Mouse (Mus musculus): ENCODE measurements around the gene Ccdc63. TPM values are rescaled to one million over a fixed set of nuclear protein-coding genes. Genes with fewer than 3 reads are reported as not detected.
A peak's percentile ranks its signal among the peaks of the same experiment; 100 is the strongest.
"Not testable (repeated sequence)": the region's sequence is repeated elsewhere in the genome, so short reads cannot be mapped to it uniquely, and the experiment has no call there.

Gene Ccdc63
- polyA plus RNA-seq (2016; fragmentation: Nextera tagmentation; extraction: Ambion mirVana), result not detected in 2 replicates

DNA sequence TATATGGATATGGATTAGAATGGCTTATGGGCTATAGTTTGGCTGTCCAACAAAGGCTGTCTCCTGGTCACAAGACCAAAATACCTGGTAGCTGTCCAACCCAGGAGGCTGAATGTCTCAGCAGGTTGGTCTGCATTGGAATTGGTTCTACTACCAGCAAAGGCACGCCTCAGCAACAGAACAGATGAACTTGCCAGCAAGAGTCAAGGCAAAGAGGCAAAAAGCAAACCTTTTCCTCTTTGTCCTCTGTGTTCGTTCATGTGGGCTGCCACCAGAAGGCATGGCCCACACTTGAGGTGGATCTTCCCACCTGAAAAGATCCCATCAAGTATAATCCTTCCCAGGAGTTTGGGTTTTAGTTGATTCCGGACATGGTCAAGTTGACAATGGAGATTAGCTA is at the start of gene Ccdc63:
Ccdc63 (minus strand) TSS at position 101 of the 400 bp plus-strand sequence.
- Histone ChIP-seq H3K36me3 (no peaks in the 10 kb centered on the region), H3K9me3 (no peaks in the 10 kb centered on the region), H3K4me3 (no peak within 1 kb of the TSS), H3K4me2 (replicated peaks) (no peak within 1 kb of the TSS), H3K4me1 (no peaks in the 10 kb centered on the region), H3K27ac (replicated peaks) (no peak within 1 kb of the TSS), H3K9ac (replicated peaks) (no peak within 1 kb of the TSS), H3K27me3 (no peaks in the 10 kb centered on the region; the same call in 1 of the 2 replicates)
- 86% methylated on average over 3 of the region's 3 CpGs for WGBS
- ATAC-seq (ENCODE audit: low FRiP score, low read depth), result no peak

DNA sequence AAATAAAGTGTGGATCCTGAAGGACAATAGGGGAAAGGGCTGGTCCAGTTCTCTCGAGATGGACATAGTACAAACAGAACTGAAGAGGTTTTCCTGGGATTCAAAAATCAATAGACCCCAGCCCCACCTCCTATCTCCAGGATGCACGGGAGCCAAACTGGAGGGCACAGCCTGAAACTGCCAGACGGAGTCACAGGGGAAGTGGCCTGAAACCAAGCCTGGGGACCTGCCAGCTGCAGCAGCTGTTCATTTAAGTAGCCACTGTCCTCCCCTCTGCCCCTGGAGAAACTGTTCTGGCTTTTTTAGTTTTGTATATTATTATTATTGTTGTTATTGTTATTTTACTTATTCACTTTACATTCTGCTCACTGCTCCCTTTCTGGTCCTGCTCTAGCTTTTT is 48.5 kb upstream of the Ccdc63 start:
- 55% methylated on average over 3 of the region's 3 CpGs for WGBS
- Histone ChIP-seq H3K4me2 (replicated peaks) (no peak overlapping the region), H3K27ac (replicated peaks) (no peak overlapping the region), H3K36me3 (no peaks in the 10 kb centered on the region), H3K9me3 (peaks cover 6% of the 10 kb centered on the region; the same call in 1 of the 2 replicates), H3K27me3 (no peaks in the 10 kb centered on the region), H3K4me3 (no peak overlapping the region), H3K9ac (replicated peaks) (no peak overlapping the region), H3K4me1 (no peaks in the 10 kb centered on the region)
- no peak for ATAC-seq (ENCODE audit: low FRiP score, low read depth)

DNA sequence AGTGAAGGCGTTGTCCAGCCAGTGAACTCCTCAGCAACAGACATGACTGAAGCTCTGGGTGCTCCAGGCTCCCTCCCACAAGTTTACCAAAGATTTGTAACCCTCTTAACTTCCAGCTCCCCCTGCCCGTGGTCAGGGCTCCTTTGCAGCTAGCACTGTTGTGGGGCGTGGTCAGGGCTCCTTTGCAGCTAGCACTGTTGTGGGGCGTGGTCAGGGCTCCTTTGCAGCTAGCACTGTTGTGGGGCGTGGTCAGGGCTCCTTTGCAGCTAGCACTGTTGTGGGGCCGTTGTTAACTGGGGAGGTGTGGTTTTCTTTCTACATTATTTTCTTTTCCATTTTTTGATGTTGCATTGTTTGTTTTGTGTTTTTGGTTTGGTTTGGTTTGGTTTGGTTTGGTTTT is 44.2 kb upstream of the Ccdc63 start:
- not testable (repeated sequence) for H3K9me3 ChIP-seq; H3K4me3 ChIP-seq; H3K4me2 ChIP-seq (replicated peaks); H3K27me3 ChIP-seq; H3K4me1 ChIP-seq; ATAC-seq (ENCODE audit: low FRiP score, low read depth); H3K36me3 ChIP-seq; H3K27ac ChIP-seq (replicated peaks); H3K9ac ChIP-seq (replicated peaks)
- WGBS, result 97% methylated on average over 6 of the region's 6 CpGs

DNA sequence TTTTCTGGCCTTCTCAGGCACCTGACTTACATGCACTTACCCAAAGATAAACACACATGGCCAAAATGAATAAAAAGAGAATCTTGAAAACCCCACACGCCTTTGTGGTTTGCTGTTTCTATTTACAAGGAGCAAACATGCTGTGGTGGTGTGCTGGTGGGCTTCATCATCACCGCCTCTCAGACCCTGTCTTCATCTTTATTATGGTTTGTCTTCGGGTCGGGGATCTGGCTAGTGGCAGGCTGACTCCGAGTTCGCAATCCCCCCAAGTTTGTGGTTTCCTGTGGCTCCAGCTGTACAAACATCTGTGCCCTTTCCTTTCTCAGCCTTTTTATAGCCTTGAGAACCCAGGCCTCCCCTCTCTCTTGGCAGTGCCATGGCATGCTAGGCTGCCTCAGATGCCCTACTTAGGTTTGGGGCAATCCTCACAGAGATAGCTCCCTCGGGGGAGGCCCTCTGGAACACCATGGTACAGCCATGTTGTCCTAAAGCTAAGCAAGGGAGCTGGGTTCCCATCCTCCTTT is 43.7 kb upstream of the Ccdc63 start:
- Histone ChIP-seq H3K9ac (replicated peaks) (no peak overlapping the region), H3K27me3 (no peaks in the 10 kb centered on the region), H3K36me3 (no peaks in the 10 kb centered on the region), H3K27ac (replicated peaks) (no peak overlapping the region), H3K4me2 (replicated peaks) (no peak overlapping the region), H3K4me1 (no peaks in the 10 kb centered on the region), H3K9me3 (peaks cover 6% of the 10 kb centered on the region; the same call in 1 of the 2 replicates), H3K4me3 (no peak overlapping the region)
- WGBS, result 94% methylated on average over 7 of the region's 7 CpGs
- ATAC-seq (ENCODE audit: low FRiP score, low read depth), result no peak

DNA sequence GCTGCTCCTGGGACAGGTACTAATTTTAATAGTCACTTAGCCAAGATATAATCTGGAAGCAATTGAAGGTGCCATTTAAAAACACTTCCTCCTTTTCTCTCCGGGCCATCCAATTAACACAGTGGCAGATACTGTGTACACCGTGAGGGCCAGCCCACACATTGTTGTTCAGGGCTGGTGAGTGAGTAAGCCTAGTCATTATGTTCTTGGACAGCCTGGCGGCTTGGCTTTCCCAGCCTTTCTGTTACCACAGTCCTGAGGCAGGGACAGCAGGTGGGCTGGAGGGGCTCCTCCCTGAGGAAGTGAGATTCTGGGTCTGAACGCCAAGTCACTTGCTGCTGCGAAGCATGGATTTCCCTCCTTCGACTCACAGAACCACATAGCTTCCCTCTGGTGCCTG is 39.0 kb upstream of the Ccdc63 start:
- H3K27me3 ChIP-seq, result no peaks in the 10 kb centered on the region
- H3K4me2 ChIP-seq (replicated peaks), result no peak overlapping the region
- no peak overlapping the region for H3K9ac ChIP-seq (replicated peaks)
- 0 out of 2 replicates have a peak, but pooled peaks cover 3% of the 10 kb centered on the region for H3K9me3 ChIP-seq
- no peaks in the 10 kb centered on the region for H3K4me1 ChIP-seq
- no peak for ATAC-seq (ENCODE audit: low FRiP score, low read depth)
- H3K36me3 ChIP-seq, result peaks cover 20% of the 10 kb centered on the region
- no peak overlapping the region for H3K4me3 ChIP-seq
- 63% methylated on average over 6 of the region's 6 CpGs for WGBS
- no peak overlapping the region for H3K27ac ChIP-seq (replicated peaks)

DNA sequence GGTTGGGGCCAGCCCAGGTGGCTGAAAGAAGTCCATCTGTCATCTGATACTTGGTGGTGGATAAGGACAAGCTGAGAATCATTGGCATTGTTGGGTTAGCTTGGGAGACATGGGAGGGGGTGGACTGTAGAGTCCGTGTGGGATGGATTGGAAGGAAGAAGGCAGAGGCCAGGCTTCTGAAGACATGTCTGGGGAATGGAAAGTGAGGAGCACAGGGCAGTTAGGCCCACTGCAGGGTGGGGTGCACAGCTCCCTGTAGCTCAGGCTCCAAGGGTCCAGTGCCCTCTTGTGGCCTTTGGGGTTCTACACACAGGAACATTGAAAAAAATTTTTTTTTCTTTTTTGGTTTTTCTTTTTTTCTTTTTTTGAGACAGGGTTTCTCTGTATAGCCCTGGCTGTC is 35.8 kb upstream of the Ccdc63 start:
- Histone ChIP-seq H3K4me1 (no peaks in the 10 kb centered on the region), H3K9ac (replicated peaks) (no peak overlapping the region), H3K9me3 (no peaks in the 10 kb centered on the region), H3K4me2 (replicated peaks) (no peak overlapping the region), H3K27me3 (no peaks in the 10 kb centered on the region), H3K36me3 (peaks cover 43% of the 10 kb centered on the region), H3K4me3 (no peak overlapping the region), H3K27ac (replicated peaks) (no peak overlapping the region)
- WGBS, result 52% methylated on average over 1 of the region's 1 CpGs
- no peak for ATAC-seq (ENCODE audit: low FRiP score, low read depth)

DNA sequence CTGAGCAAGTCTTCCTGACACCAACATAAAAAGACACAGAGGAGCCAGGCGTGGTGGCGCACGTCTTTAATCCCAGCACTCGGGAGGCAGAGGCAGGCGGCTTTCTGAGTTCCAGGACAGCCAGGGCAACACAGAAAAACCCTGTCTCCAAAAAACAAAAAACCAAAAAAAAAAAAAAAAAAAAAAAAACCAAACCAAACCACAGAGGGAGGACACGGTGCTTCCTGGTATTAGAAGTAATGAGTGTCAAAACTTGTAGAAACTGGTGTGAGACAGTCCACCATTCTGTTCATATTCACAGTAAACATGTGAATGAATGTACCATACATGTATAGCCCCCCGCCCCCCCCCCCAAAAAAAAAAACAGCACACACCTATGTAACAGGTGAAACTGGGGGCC is 35.3 kb upstream of the Ccdc63 start:
- no peaks in the 10 kb centered on the region for H3K4me1 ChIP-seq
- no peak overlapping the region for H3K27ac ChIP-seq (replicated peaks)
- H3K4me2 ChIP-seq (replicated peaks), result no peak overlapping the region
- no peaks in the 10 kb centered on the region for H3K27me3 ChIP-seq
- no peak overlapping the region for H3K9ac ChIP-seq (replicated peaks)
- H3K36me3 ChIP-seq, result peaks cover 48% of the 10 kb centered on the region
- H3K9me3 ChIP-seq, result no peaks in the 10 kb centered on the region
- H3K4me3 ChIP-seq, result no peak overlapping the region
- no peak for ATAC-seq (ENCODE audit: low FRiP score, low read depth)
- 91% methylated on average over 7 of the region's 7 CpGs for WGBS

DNA sequence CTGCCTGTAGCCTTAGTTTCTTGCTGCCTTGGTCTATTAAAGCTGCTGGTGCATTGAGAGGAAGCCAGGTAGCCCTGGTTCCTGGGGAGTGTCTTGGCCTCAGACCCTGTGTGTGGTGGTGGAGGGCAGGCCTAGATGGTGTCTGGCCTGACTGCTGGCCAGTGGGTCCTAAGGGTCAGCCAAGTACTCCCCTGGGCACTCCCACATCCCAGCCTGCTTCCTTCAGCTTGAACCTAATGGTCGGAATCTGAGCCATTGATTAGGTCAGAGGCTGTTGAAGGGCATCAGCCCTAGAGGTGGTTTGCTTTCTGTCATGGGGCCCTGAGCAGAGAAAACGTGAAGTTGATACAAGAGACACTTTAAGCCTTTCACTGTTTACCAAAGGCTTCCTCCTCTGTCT is 34.8 kb upstream of the Ccdc63 start:
- Histone ChIP-seq H3K9ac (replicated peaks) (no peak overlapping the region), H3K9me3 (no peaks in the 10 kb centered on the region), H3K4me3 (no peak overlapping the region), H3K4me2 (replicated peaks) (no peak overlapping the region), H3K4me1 (no peaks in the 10 kb centered on the region), H3K36me3 (peaks cover 53% of the 10 kb centered on the region), H3K27ac (replicated peaks) (no peak overlapping the region), H3K27me3 (no peaks in the 10 kb centered on the region)
- no peak for ATAC-seq (ENCODE audit: low FRiP score, low read depth)
- WGBS, result 79% methylated on average over 2 of the region's 2 CpGs

DNA sequence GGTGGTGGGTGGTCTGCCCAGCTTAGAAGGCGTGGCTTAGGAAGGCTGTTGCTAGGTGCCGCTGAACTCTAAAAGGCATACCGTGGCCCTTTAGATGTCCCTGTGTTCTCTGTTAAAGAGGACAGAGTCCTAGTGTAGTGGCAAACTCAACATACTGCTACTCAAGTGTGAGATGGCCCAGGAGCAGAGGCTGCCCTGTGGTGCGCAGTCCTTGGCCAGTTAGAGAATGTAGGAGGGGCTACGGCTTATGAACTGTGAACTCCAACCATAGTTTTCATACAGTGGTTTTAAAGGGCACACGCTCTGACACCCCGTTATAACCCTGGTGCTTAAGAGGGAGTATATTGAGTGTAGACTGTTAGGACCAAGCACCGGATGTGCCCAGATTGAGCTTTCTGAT is 30.4 kb upstream of the Ccdc63 start:
- no peak overlapping the region for H3K9ac ChIP-seq (replicated peaks)
- no peak for ATAC-seq (ENCODE audit: low FRiP score, low read depth)
- no peaks in the 10 kb centered on the region for H3K9me3 ChIP-seq
- H3K4me2 ChIP-seq (replicated peaks), result no peak overlapping the region
- H3K4me1 ChIP-seq, result peaks cover 12% of the 10 kb centered on the region
- no peak overlapping the region for H3K27ac ChIP-seq (replicated peaks)
- H3K36me3 ChIP-seq, result peaks cover 76% of the 10 kb centered on the region
- H3K4me3 ChIP-seq, result no peak overlapping the region
- no peaks in the 10 kb centered on the region for H3K27me3 ChIP-seq
- WGBS, result 95% methylated on average over 8 of the region's 8 CpGs

DNA sequence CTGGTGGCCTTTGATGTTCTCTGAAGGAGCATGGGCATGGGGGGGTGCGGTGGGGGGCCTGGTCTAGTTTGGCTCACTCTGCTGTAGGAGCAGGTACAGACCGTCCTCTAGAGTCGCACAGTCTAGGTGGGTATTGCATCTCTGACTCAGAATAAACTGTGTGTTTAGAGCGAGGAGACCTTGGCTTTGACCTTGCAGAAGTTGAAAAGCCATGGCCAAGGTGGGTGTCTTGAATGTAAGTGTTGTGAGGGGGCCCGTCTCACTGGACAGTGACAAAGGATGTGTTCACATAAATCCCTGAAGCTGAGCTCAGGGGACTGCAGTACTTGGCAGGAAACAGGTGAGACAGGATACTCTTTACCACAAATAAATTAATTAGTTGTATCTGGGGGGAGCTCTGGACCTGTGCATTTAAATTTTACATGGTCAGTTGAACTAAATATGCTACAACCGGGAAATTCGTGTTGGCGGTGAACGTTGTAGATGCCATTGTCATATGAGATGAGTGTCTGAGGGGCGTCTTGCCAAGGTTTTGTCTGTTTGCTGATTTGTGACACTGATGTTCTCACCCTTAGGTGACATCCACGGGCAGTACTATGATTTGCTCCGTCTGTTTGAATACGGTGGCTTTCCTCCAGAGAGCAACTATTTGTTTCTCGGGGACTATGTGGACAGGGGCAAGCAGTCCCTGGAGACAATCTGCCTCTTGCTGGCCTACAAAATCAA is 27.9 kb upstream of the Ccdc63 start:
- ATAC-seq (ENCODE audit: low FRiP score, low read depth), result no peak
- 90% methylated on average over 14 of the region's 14 CpGs for WGBS

DNA sequence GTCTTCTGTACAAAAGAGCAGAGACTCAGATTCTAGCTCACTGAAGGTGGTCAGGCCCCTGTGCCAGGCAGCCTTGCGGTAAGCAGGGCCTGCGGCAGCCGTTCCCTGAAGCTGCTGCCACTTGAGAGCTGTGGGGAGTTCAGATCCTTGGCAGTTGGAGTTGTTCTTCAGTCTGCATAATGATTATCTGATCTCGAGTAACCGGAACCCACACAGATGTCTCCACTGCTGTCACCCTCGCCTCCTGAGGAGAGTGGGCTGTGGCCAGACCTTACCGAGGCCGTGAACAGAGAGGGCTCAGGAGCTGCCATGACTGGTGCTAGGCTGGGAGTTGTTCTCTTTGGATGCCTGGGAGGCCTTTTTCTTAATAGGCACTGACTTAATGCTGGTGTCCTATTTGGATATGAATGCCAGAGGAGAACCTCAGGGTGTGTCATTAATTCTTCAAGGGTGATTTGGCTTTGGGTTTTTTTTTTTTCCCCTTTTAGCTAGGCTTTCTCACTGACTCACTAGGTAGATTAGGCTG is 26.1 kb upstream of the Ccdc63 start:
- Histone ChIP-seq H3K27ac (replicated peaks) (peak overlapping the region; percentile 60), H3K9me3 (no peaks in the 10 kb centered on the region), H3K36me3 (peaks cover 85% of the 10 kb centered on the region), H3K27me3 (no peaks in the 10 kb centered on the region), H3K4me3 (no peak overlapping the region), H3K9ac (replicated peaks) (no peak overlapping the region; the same call in 1 of the 2 replicates), H3K4me2 (replicated peaks) (peak overlapping the region; percentile 13; the same call in 1 of the 2 replicates), H3K4me1 (peaks cover 55% of the 10 kb centered on the region)
- 51% methylated on average over 8 of the region's 8 CpGs for WGBS
- no peak for ATAC-seq (ENCODE audit: low FRiP score, low read depth)

More for the DNA sequence above, 27.9 kb upstream of the Ccdc63 start:
- peaks cover 37% of the 10 kb centered on the region for H3K4me1 ChIP-seq
- H3K27ac ChIP-seq (replicated peaks), result no peak overlapping the region
- no peak overlapping the region for H3K4me3 ChIP-seq
- H3K36me3 ChIP-seq, result peaks cover 85% of the 10 kb centered on the region
- H3K9ac ChIP-seq (replicated peaks), result no peak overlapping the region
- H3K4me2 ChIP-seq (replicated peaks), result no peak overlapping the region
- no peaks in the 10 kb centered on the region for H3K27me3 ChIP-seq
- no peaks in the 10 kb centered on the region for H3K9me3 ChIP-seq

DNA sequence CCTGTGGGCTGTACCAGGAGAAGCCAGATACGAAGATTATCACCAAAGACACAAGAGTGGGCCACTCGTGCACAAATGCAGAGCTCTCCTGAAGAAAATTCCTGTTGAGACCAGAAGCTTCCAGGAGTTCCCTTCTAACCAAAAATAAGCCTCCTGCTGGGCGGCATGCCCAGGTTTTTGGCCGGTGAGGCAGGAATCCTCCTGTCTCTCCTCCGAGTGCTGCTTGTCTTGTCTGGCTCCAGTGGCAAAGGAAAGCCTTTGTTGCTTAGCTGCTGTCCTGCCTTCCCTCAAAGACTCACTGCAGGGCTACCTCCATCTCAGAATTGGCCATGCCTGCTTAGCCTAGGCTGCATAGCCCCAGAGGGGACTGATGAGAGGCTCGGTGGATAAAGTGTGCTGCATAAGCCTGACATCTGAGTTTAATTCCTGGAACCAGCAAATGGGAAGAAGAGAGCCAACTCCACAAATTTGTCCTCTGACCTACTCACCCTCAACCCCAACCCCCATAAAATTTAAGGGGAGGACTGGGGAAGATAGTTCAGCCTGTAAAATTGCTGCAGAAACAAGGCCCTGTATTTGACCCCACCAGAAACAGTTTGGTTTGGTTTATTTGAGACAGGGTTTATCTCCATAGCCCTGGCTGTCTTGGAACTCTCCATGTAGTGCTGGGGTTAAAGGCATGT is 24.8 kb upstream of the Ccdc63 start:
- H3K36me3 ChIP-seq, result peaks cover 85% of the 10 kb centered on the region
- 0 out of 2 replicates have a peak overlapping the region, but pooled peaks have one; percentile 0 for H3K4me3 ChIP-seq
- H3K27me3 ChIP-seq, result no peaks in the 10 kb centered on the region
- WGBS, result 68% methylated on average over 6 of the region's 6 CpGs
- no peaks in the 10 kb centered on the region for H3K9me3 ChIP-seq
- no peak for ATAC-seq (ENCODE audit: low FRiP score, low read depth)
- H3K4me2 ChIP-seq (replicated peaks), result no peak overlapping the region
- peaks cover 68% of the 10 kb centered on the region for H3K4me1 ChIP-seq
- peak overlapping the region; percentile 31; the same call in 1 of the 2 replicates for H3K9ac ChIP-seq (replicated peaks)
- peak overlapping the region; percentile 60 for H3K27ac ChIP-seq (replicated peaks)
